Mouse (Mus musculus): ENCODE measurements at regions not wholly inside any gene's neighbourhood (a gene's known extent, or its start where the extent isn't known, plus 50 kb on each side); places are given as distances from the start of the nearest gene placed in this dataset.
A peak's percentile ranks its signal among the peaks of the same experiment; 100 is the strongest.

DNA sequence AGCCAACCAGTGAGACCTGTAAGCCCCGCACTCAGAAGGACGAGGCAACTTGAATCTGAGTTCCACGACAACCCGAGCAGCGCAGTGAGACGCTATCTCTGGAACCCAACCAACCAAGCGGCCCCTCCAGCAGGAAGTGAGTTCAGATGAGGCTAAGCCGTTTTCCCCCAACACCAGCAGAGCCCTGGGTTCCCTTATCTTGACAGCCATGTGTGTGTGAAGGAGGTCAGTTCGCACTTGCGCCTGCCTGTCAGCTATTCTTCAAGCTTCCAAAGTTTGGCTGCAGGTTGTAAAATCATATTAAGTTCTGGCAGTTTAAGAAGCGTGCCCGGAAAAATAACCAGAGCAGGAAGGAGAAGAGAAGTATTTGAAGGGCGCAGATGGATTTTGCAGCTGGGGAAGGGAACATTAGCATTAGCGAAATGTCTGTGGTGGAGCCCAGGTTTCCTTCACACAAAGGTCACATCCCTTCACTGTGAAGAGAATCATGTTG, 368.8 kb upstream of the Trib2 start:
- DNase-seq = peak; percentile 21

GRCm38 (mm10) chr12:16183055-16183454, 366.3 kb upstream of the Trib2 start:
- DNase-seq = no peak

- no peak for DNase-seq
These were observed 364.9 kb upstream of the Trib2 start for GRCm38 (mm10) chr12:16181599-16181998.

DNA sequence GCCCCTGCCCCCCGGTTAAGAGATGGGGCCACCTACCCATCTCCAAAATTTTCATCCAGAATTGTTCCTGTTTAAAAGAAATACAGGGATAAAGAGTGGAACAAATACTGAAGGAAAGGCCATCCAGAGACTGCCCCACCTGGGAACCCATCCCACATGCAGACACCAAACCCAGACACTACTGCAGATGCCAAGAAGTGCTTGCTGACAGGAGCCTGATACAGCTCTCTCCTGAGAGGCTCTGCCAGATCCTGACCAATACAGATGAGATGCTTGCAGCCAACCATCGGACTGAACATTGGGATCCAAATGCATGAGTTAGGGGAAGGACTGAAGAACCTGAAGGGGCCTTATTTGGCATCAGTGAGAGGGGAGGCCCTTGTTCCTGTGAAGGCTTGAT, 363.2 kb upstream of the Trib2 start:
- DNase-seq = no peak

GRCm38 (mm10) chr12:16176326-16176725, 359.6 kb upstream of the Trib2 start:
- no peak for DNase-seq

GRCm38 (mm10) chr12:16172176-16172575, 355.5 kb upstream of the Trib2 start:
- DNase-seq = no peak

DNA sequence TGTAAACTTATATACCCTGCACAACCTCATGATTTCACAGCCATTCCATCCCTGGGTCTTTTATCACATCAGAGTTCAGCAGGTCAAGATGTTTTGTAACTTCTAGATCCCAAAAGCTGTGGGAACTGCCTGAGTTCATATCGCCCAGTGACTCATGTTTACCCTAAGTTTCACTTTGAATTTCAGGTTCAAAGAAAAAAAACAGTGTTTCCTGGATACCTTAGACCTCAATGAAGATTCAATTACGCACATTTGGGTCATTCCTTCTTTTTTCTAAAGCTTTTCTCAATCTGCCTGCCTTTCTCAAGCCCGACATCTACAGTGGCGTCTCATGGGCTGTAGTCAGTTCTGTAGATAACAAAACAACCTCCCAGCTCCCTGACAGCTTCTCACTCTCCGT, 354.9 kb upstream of the Trib2 start:
- no peak for DNase-seq

DNA sequence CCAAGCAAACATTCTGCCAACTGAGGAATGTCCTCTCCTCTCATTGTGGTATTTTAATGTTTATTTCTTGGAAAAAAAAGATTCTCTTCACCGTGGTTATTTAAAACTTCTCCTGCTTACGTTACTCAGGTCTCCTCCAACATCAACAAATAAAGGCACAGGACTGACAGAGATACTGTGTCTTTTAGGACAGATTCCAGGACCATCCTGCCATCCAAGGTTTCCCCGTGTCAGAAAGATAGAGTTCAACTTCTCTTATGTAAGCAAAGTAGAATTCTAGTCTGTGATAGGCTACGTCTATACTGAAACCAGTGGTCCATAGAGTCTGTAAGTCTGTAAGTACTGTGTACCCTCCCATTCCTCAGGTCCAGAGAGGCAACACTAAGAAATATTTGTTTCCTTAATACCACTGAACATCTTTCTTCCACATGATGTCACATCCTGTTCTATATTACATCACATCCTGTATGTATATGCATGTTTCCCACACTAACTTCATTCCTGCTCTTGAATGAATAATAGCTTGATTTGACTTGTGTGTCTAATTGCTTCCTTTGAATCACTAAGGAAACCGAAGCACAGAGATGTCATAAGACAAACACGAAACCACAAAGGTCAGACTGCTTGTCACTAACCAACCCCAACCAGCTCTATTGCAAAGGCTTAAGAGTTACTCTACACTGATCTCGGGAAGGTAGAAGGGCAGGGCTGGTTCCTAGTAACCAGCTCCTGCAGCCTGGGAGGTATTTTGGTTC, 353.2 kb upstream of the Trib2 start:
- no peak for DNase-seq

GRCm38 (mm10) chr12:16167793-16168343, 351.1 kb upstream of the Trib2 start:
- no peak for DNase-seq

DNA sequence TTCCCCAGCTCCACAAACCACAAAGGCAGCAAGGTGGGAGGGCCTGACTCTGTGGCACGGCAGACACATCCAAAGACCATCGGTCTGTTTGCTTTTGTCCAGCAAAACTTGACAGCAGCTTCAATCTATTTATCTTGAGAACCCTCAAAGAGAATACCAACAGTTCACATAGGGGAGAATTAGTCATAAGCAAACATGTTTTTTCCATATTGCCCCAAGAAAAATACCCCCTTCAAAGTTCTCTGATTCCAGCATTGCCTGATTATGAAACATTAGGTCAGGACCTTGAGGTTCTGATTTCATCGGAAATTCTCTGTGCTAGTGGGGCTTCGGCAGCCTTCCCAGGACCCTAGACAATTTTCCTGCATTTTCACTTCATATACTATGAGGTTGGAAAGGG, 348.4 kb upstream of the Trib2 start:
- DNase-seq = no peak

GRCm38 (mm10) chr12:16161947-16162346, 345.2 kb upstream of the Trib2 start:
- no peak for DNase-seq

- DNase-seq = no peak
These were observed 341.2 kb upstream of the Trib2 start for GRCm38 (mm10) chr12:16157896-16158295.

DNA sequence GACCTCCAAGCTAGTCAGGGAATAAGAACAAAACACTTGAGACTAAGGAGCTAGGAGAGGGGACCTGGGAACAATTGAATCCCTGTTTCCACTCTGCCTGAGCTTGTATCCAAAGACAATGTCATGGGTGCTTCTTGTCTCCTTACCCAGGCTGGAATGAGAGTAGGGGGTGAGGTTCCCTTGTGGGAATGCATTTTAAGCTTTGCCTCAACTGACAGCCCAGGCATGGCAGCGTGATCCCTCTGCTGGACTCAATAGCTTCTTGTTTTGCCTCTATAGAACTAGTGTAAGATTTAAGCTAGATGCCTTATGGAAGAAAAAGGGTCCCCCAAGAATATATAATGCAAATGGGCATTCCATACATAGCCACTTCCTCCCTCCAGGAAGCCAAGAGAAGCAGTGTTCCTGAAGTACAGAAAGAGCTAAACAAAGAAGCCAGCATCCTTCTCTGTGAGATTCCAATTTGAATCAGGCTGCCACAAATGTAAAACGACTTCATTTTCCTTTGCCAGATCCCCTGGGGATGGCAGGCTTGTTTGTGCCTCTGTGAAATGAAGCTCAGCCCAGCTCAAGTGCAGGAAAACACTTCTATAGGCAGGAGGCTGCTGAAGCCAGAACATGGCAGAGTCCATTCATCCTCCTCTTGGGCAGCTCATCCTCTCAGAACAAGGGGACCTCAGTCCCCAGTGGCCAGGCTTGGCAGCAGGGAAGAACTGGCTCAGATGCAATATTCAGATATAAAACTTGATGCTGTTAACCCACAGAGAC, 339.3 kb upstream of the Trib2 start:
- DNase-seq = no peak

DNA sequence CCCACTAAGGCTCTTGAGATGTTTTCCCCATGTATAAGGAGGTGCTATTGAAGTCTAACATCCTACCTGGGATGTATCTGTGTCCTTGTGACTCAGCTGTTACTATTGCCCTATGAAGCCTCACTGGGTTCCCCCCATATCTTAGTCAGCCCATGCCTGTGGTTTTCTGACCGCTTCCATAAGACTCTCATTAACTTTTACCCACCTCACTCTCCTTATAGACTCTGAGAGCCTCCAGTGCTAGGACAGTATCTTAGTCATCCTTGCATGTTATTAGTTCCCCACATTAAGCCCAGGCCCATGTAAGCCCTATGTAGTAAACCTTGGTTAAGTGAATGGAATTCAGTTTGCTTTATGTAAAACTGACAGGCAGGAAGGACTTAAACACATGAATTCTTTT, 337.5 kb upstream of the Trib2 start:
- DNase-seq = no peak

- no peak for DNase-seq
These were observed 335.4 kb upstream of the Trib2 start for GRCm38 (mm10) chr12:16152108-16152507.

- no peak for DNase-seq
These were observed 334.5 kb upstream of the Trib2 start for GRCm38 (mm10) chr12:16151170-16151702.

- no peak for DNase-seq
These were observed 330.2 kb upstream of the Trib2 start for GRCm38 (mm10) chr12:16146919-16147318.

- DNase-seq = peak; percentile 30
These were observed 328.9 kb upstream of the Trib2 start for GRCm38 (mm10) chr12:16145621-16146020.

- no peak for DNase-seq
These were observed 324.5 kb upstream of the Trib2 start for GRCm38 (mm10) chr12:16141193-16141592.

DNA sequence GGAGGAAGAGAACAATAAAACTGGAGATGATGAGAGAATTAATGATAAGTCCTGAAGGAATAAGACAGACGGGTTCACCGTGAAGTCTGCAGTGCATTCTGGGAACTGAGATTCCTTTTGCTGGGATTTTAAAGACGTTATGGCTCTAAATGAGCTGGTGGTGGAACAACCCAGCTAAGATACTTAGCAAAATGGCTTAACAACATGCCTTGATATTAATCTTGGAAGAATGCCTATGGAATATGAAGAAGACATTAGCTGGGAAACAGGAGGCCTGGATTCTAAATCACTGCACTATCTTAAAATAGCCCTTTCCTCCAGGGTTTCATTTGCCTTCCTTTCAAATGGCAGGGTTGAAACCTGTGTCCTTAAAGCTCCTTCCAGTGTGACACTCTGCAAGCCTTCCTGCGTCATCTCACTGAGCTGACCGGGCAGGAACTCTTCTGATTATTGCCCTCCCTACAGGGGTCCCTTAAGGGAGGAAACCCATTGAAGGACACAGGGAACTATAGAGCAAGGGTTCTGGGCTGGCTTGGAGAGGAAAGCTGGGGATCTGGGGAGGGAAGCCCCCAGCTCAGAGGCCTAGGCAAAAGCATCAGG, 323.9 kb upstream of the Trib2 start:
- no peak for DNase-seq

DNA sequence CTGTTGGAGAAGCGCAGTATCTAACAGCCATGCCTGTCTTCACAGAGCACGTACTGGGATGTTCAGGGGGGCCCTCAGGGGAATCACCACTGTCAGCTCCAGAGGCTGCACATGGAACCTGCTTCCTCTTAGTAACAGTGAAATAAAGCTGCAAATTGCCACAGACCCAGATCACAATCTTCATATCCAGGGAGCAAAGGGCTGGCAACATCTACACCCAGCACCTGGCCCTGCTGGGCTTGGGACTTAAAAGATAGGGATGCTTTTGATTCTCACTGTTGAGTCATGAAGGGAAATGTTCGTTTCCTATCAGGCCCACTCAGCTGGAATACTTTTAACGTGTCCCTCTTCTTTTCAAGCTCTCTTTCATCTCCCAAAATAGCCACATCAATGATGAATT, 322.4 kb upstream of the Trib2 start:
- no peak for DNase-seq

GRCm38 (mm10) chr12:16137801-16138200, 321.1 kb upstream of the Trib2 start:
- no peak for DNase-seq

DNA sequence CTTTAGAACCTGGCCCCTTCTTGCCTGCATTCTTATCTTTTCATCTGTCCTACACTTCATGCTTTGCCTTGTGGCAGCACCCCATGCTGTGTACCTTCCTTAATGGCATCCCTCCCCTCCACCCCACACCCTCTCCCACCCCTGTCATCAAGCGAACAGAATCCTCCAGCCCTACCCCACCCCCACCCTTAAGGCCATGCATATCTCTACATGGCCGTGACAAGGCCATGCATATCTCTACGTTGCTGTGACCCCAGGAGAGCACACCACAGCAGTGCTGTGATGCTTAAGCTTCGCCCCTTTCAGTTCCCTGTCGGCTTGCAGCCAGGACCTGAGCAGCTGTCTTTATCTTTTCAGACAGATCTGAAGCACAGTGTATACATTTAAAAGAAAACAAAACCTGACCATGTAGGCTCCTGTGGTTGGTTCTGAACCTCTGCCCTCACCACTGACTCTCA, 319.5 kb upstream of the Trib2 start:
- no peak for DNase-seq
